Mouse (Mus musculus) heart, adult 9 months (tissue): Measurements from ENCODE around the gene BC016579.
A peak's percentile ranks its signal among the peaks of the same experiment; 100 is the strongest.

Experiments
- DNase-seq, 2 experiments: peaks; one replicate each; pipeline ENCODE4 v3.0.0; 2022; ENCODE audit warnings: low spot score in 2 of 2

Gene BC016579

GRCm38 (mm10) chr16:45643944-45644343, 9.9 kb downstream of the BC016579 start:
- DNase-seq, result no peak

GRCm38 (mm10) chr16:45641301-45641700, 12.6 kb downstream of the BC016579 start:
- DNase-seq, result no peak

DNA sequence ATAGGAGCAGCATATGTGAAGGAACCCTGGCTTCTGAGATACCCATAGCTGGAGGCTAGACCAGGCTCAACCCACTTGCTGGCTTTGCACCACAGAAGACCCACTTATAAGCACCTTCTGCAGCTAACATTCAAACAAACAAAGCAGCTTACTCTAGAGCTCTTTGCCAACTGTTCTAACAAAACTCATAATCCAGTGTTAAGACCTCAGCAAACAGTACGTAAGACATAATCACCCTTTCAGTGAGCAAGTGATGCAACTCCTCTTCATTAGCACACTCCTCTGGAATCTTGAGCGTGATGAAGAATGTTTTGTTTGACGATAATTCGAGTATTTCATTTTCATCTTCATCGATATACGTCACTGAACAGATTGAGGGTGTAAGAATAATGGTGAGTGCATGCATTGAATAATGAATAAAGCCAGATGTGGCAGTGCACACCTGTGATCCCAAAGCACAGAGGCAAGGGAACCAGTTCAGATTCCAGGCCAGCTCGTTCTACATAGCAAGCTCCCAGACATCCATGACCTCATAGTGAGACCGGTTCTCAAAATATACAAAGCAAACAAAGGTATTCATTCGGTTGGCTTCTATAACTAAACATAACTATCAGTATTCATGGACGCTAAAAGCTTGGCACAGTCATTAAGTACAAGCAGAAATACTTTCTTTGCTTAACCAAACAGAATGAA, 13.7 kb downstream of the BC016579 start:
- DNase-seq, result no peak

DNA sequence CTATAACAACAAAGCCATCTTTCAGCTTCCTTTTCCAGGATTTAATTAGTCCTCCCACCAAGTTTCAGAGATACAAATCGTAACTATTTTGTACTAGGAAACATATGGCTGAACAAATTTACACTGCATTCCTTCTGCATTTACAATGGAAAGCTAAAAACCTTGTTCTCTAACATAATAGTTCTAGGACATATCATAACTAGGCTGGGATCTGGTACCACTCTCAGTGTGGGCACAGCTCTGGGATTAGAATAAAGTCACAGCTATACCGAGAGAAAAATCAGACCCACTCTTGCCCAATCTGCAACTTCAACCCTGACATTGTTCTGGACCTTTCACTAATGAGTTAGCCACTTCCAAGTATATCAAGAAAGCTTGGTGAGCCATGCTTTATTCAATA, 18.0 kb downstream of the BC016579 start:
- no peak for DNase-seq

GRCm38 (mm10) chr16:45632420-45632819, 21.4 kb downstream of the BC016579 start:
- no peak for DNase-seq

- DNase-seq, result peak in 1 of 2 experiments; percentile 33
Measured at GRCm38 (mm10) chr16:45630347-45630960, 23.4 kb downstream of the BC016579 start.

DNA sequence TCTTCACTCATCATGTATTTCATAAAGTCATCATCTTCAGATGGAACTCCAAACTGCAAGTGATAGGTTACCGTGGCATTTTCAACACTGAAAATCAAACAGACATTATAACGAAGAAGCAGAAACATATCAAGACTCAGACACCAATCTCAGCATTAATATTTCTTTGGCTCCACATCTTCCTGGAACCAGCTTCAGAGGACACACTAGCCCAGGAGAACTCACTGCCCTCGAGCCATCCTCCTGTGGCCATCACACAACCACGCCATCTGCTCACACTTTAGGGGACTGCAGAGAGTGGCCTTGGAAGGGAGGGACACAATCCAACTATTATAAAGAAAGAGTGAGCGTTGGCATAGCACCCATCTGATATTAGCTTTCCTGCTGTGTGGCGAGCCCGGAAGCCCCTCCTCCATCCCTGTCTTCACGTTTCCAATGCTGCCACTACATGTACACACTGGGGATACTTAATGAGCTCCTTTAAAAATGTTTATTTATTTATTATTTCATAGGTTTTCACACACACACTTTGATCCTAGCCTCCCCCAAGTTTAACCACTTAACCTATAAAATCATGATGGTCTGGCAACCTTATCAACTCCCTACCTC, 24.3 kb downstream of the BC016579 start:
- DNase-seq, result no peak

DNA sequence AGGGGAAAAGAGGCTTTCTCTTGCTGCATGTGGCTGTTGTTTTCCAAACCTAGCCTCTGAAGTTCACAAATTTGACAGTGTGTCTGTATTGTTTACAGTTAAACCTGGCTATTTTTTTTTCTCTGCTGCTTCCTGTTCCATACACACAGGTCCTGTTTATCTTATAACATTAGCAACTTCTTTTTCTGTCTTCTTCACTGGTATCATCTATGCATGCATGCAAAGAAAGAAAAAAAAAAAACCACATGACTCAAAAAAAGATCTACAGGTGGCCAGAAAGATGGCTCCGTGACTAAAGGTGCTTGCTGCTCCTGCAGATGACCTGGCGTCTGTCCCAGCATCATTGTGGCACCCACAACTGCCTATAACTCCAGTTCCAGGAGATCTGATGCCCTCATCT, 28.5 kb downstream of the BC016579 start:
- DNase-seq, result no peak

DNA sequence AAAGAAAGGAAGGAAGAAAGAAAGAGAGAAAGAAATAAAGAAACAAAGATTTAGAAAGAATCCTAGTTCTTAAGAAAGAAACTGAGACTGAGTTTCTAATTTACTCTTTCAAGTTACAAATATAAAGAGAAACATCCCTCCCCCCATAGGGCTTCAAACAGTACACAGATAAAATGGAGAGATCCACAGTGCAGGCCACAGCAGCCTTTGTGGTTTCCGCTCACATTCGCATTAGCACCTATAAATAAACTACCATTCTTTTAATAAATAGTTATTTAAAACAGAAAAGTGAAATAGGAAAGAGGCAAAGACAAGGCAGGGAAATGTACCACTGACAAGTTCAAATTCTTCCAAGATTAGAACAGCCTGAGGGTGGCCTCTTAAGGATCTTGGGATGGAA, 29.1 kb downstream of the BC016579 start:
- DNase-seq, result no peak

- DNase-seq, result no peak
Measured at GRCm38 (mm10) chr16:45623230-45623629, 30.6 kb downstream of the BC016579 start.

- no peak for DNase-seq
Measured at GRCm38 (mm10) chr16:45619751-45620375, 34.0 kb downstream of the BC016579 start.

GRCm38 (mm10) chr16:45615944-45616343, 37.9 kb downstream of the BC016579 start:
- no peak for DNase-seq

- DNase-seq, result no peak
Measured at GRCm38 (mm10) chr16:45613247-45613646, 40.6 kb downstream of the BC016579 start.

GRCm38 (mm10) chr16:45610267-45610666, 43.6 kb downstream of the BC016579 start, which contains the start of gene Gcsam:
TSS of gene Gcsam (plus strand) at chr16:45610380.
- DNase-seq, result no peak

DNA sequence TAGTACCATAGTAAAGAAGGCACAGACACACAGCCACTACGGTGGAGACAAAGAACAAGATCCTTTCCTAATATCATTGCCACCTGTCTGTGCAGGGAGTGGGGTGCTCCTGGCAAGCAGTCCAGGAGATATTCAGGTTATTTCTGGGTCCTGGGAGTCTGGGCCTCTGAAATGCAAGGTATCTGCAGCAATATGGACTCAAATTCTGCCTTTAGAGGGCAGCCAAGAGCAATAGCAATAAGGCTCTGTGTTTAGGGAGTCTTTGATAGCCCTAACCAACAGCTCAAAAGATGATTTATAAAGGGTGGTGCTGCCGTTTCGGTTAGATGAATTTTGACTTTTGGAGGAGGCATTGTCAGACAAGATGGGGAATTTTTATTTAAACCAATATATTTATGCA, 44.6 kb downstream of the BC016579 start:
- no peak for DNase-seq

- peak; percentile 22 to 25 for DNase-seq
Measured at GRCm38 (mm10) chr16:45608481-45608954, 45.4 kb downstream of the BC016579 start.

GRCm38 (mm10) chr16:45595494-45595893, 58.4 kb downstream of the BC016579 start:
- DNase-seq, result no peak

GRCm38 (mm10) chr16:45593656-45594055, 60.2 kb downstream of the BC016579 start:
- no peak for DNase-seq

GRCm38 (mm10) chr16:45582512-45582911, 71.4 kb downstream of the BC016579 start:
- DNase-seq, result no peak

- no peak for DNase-seq
Measured at GRCm38 (mm10) chr16:45579883-45580282, 74.0 kb downstream of the BC016579 start.
